ENCODE assay signal across 10 mouse cellular contexts in the genomic region with DNA sequence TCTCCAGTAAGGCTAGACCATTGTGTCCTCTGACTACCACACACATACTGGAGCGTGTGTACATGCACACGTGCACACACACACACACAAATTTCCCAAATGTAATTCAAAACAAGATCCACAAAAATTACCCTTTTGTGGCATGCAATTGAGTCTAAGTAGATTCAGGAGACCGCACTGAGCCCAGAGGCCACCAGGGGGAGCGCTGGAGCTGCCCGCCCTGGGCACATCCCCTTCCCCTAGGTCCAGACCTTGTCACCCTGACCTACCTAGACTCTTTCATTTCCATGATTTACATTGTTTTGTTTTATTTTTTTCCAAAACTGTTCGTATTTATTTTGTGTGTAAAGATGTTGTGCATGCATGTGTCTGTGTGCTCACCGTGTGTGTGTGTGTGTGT. TPM values are rescaled to one million over a fixed set of nuclear protein-coding genes. Genes with fewer than 3 reads are reported as not detected.
DNase-seq lines count a peak whose midpoint lies in the region; ATAC-seq and TF ChIP-seq lines count a peak whose summit lies in the region.
"Had no signal": no experiment of that assay in that cellular context is flagged by ENCODE, and none has a peak within 500 bp of the region (broad histone marks: within the 10 kb centered on the region; RNA-seq: fewer than 3 reads in every experiment).

No protein-coding gene starts in this region.

- DNase-seq in kidney, adult 18-20 months = peak; percentile 76
- DNase-seq in adipocyte (ENCODE audit: low spot score) = peak; percentile 57
- DNase-seq in embryo, embryonic 9.5 days (ENCODE audit: extremely low spot score) = peak; percentile 67
- DNase-seq in liver, embryonic 11.5 days (ENCODE audit: low spot score) = peak; percentile 59
- peak; percentile 25 to 70 for DNase-seq in spleen, adult 2 months (ENCODE audit: low read depth in 1 of 2, low spot score in 2 of 2)

- no peak overlapping the region for H3K9ac ChIP-seq in kidney, embryonic 15.5 days
- no peak overlapping the region for H3K9ac ChIP-seq in liver, embryonic 11.5 days (ENCODE audit: low read depth, low read length)
- H3K9ac ChIP-seq: embryonic facial prominence, embryonic 15.5 days had no signal

- ATAC-seq in kidney, embryonic 15.5 days (replicated peaks; ENCODE audit: low FRiP score) = no peak
- peak; percentile 62 for ATAC-seq in CD4-positive, CD25-positive, alpha-beta regulatory T cell, adult 4 months
- no peak for ATAC-seq in liver, embryonic 11.5 days (replicated peaks; ENCODE audit: low FRiP score)
- ATAC-seq in monocyte, adult 5-6 weeks (replicated peaks; ENCODE audit: insufficient number of reproducible peaks, low FRiP score, low TSS enrichment, poor library complexity, severe bottlenecking) = no peak; the same call in 1 of the 2 replicates

- no peak overlapping the region for H3K4me2 ChIP-seq in kidney, embryonic 15.5 days
- H3K4me2 ChIP-seq in liver, embryonic 11.5 days = no peak overlapping the region
- H3K4me2 ChIP-seq: embryonic facial prominence, embryonic 15.5 days had no signal

- WGBS in kidney, embryonic 15.5 days = 8% methylated on average over 7 of the region's 7 CpGs
- 9% methylated on average over 7 of the region's 7 CpGs for WGBS in liver, embryonic 11.5 days
- 8% methylated on average over 7 of the region's 7 CpGs for WGBS in spleen, adult 2 months

- H3K36me3 ChIP-seq in kidney, embryonic 15.5 days = no peaks in the 10 kb centered on the region
- H3K36me3 ChIP-seq in liver, embryonic 11.5 days (ENCODE audit: control insufficient read depth, insufficient read depth, low read length) = no peaks in the 10 kb centered on the region
- H3K36me3 ChIP-seq in spleen, adult 2 months (ENCODE audit: control insufficient read depth, insufficient read depth, low read length) = no peaks in the 10 kb centered on the region
- H3K36me3 ChIP-seq: embryonic facial prominence, embryonic 15.5 days had no signal

- TF ChIP-seq POLR2A in spleen, adult 2 months (IDR thresholded peaks at IDR 0.05; ENCODE audit: low read depth, low read length) = no peak

- no peaks in the 10 kb centered on the region for H3K9me3 ChIP-seq in kidney, embryonic 15.5 days (replicated peaks)
- H3K9me3 ChIP-seq in liver, embryonic 11.5 days (ENCODE audit: control insufficient read depth, low read length) = no peaks in the 10 kb centered on the region
- H3K9me3 ChIP-seq: embryonic facial prominence, embryonic 15.5 days had no signal

- H3K27ac ChIP-seq in kidney, embryonic 15.5 days = no peak overlapping the region
- no peak overlapping the region for H3K27ac ChIP-seq in liver, embryonic 11.5 days (ENCODE audit: low read depth, low read length)
- H3K27ac ChIP-seq in spleen, adult 2 months (ENCODE audit: insufficient read depth, low read length) = no peak overlapping the region
- H3K27ac ChIP-seq: embryonic facial prominence, embryonic 15.5 days had no signal

- H3K4me3 ChIP-seq in kidney, embryonic 15.5 days (replicated peaks) = no peak overlapping the region
- H3K4me3 ChIP-seq in liver, embryonic 11.5 days (ENCODE audit: low read depth, low read length) = no peak overlapping the region
- no peak overlapping the region for H3K4me3 ChIP-seq in spleen, adult 2 months (ENCODE audit: extremely low read depth, insufficient read depth, insufficient read length)
- H3K4me3 ChIP-seq: embryonic facial prominence, embryonic 15.5 days had no signal

- peaks cover 8% of the 10 kb centered on the region for H3K27me3 ChIP-seq in kidney, embryonic 15.5 days
- peaks cover 12% of the 10 kb centered on the region for H3K27me3 ChIP-seq in liver, embryonic 11.5 days (replicated peaks; ENCODE audit: control insufficient read depth, insufficient read depth, low read length)
- H3K27me3 ChIP-seq in spleen, adult 2 months (ENCODE audit: control insufficient read depth, insufficient read depth, low read length) = no peaks in the 10 kb centered on the region

- TF ChIP-seq CTCF in spleen, adult 2 months (IDR thresholded peaks at IDR 0.05; ENCODE audit: extremely low read depth, insufficient read depth, insufficient read length, insufficient replicate concordance) = peak; percentile 93

- peaks cover 19% of the 10 kb centered on the region for H3K4me1 ChIP-seq in kidney, embryonic 15.5 days
- H3K4me1 ChIP-seq in liver, embryonic 11.5 days (replicated peaks; ENCODE audit: control insufficient read depth, insufficient read depth, low read length) = 0 out of 2 replicates have a peak, but pooled peaks cover 4% of the 10 kb centered on the region
- no peaks in the 10 kb centered on the region for H3K4me1 ChIP-seq in spleen, adult 2 months (ENCODE audit: control insufficient read depth, insufficient read depth, insufficient read length)

RNA-seq across cellular contexts. Expression of a gene that starts 1.9 kb away (rescaled TPM):
- polyA plus RNA-seq in kidney, embryonic 15.5 days (2015; fragmentation: Nextera tagmentation; extraction: Ambion mirVana) = 5.0 and 5.6 TPM in 2 replicates
- polyA plus RNA-seq in CD4-positive, CD25-positive, alpha-beta regulatory T cell, adult 4 months (2017; shearing (Covaris generic)) = under 1 TPM in 1 of 2 experiments, not detected in 1; 0.54 TPM
- polyA plus RNA-seq in liver, embryonic 11.5 days (2014; fragmentation: Nextera tagmentation; extraction: Ambion mirVana) = 1.8 and 2.1 TPM in 2 replicates
- polyA plus RNA-seq in spleen, adult 2 months (2012; rRNA removed) = 0.75 and 0.91 TPM in 2 replicates
- 0.10 TPM in 1 of 3 replicates, not detected in the others for total RNA-seq in monocyte, adult 5-6 weeks (2017)

RNA-seq across cellular contexts. Expression of a gene that starts 8.8 kb away (rescaled TPM):
- 0.19 and 0.23 TPM in 2 replicates for polyA plus RNA-seq in kidney, embryonic 15.5 days (2015; fragmentation: Nextera tagmentation; extraction: Ambion mirVana)
- polyA plus RNA-seq in CD4-positive, CD25-positive, alpha-beta regulatory T cell, adult 4 months (2017; shearing (Covaris generic)) = not detected
- polyA plus RNA-seq in liver, embryonic 11.5 days (2014; fragmentation: Nextera tagmentation; extraction: Ambion mirVana) = 0.45 TPM in 1 of 2 replicates, not detected in the other
- 0.04 TPM in 1 of 2 replicates, not detected in the other for polyA plus RNA-seq in spleen, adult 2 months (2012; rRNA removed)
- 0.38 TPM in 1 of 3 replicates, not detected in the others for total RNA-seq in monocyte, adult 5-6 weeks (2017)
- polyA plus RNA-seq: liver, embryonic 16.5 days had no signal

RNA-seq across cellular contexts. Expression of a gene that starts 20.6 kb away (rescaled TPM):
- 13.7 and 16.3 TPM in 2 replicates for polyA plus RNA-seq in kidney, embryonic 15.5 days (2015; fragmentation: Nextera tagmentation; extraction: Ambion mirVana)
- 1 to 10 TPM; 3.3 to 4.7 TPM for polyA plus RNA-seq in CD4-positive, CD25-positive, alpha-beta regulatory T cell, adult 4 months (2017; shearing (Covaris generic))
- polyA plus RNA-seq in liver, embryonic 11.5 days (2014; fragmentation: Nextera tagmentation; extraction: Ambion mirVana) = 9.1 and 9.4 TPM in 2 replicates
- 22.3 and 26.0 TPM in 2 replicates for polyA plus RNA-seq in spleen, adult 2 months (2012; rRNA removed)
- total RNA-seq in monocyte, adult 5-6 weeks (2017) = 4.5 to 9.9 TPM (median 7.3 TPM) in 3 replicates

RNA-seq across cellular contexts. Expression of a gene that starts 43.3 kb away (rescaled TPM):
- polyA plus RNA-seq in kidney, embryonic 15.5 days (2015; fragmentation: Nextera tagmentation; extraction: Ambion mirVana) = 201 and 226 TPM in 2 replicates
- 100 to 1,000 TPM in 1 of 2 experiments, 10 to 100 TPM in 1; 78.9 to 148 TPM for polyA plus RNA-seq in CD4-positive, CD25-positive, alpha-beta regulatory T cell, adult 4 months (2017; shearing (Covaris generic))
- 147 and 153 TPM in 2 replicates for polyA plus RNA-seq in liver, embryonic 11.5 days (2014; fragmentation: Nextera tagmentation; extraction: Ambion mirVana)
- polyA plus RNA-seq in spleen, adult 2 months (2012; rRNA removed) = 88.8 and 114 TPM in 2 replicates
- total RNA-seq in monocyte, adult 5-6 weeks (2017) = 27.8 to 50.9 TPM (median 31.5 TPM) in 3 replicates

RNA-seq across cellular contexts. Expression of a gene that starts 53.2 kb away (rescaled TPM):
- 62.5 and 67.4 TPM in 2 replicates for polyA plus RNA-seq in kidney, embryonic 15.5 days (2015; fragmentation: Nextera tagmentation; extraction: Ambion mirVana)
- 1 to 10 TPM; 2.0 to 2.5 TPM for polyA plus RNA-seq in CD4-positive, CD25-positive, alpha-beta regulatory T cell, adult 4 months (2017; shearing (Covaris generic))
- polyA plus RNA-seq in liver, embryonic 11.5 days (2014; fragmentation: Nextera tagmentation; extraction: Ambion mirVana) = 80.3 and 84.0 TPM in 2 replicates
- polyA plus RNA-seq in spleen, adult 2 months (2012; rRNA removed) = 17.9 and 27.2 TPM in 2 replicates
- total RNA-seq in monocyte, adult 5-6 weeks (2017) = 2.5 to 3.6 TPM (median 2.8 TPM) in 3 replicates
